Mouse (Mus musculus) urinary bladder, adult 18-20 months (tissue): ENCODE measurements around the gene Kctd19.

ENCODE experiments used
- DNase-seq, 2 experiments: peaks; one replicate each; pipeline ENCODE4 v3.0.0; 2022; ENCODE audit warnings: low spot score in 2 of 2, mixed read lengths in 2 of 2

Gene Kctd19

DNA sequence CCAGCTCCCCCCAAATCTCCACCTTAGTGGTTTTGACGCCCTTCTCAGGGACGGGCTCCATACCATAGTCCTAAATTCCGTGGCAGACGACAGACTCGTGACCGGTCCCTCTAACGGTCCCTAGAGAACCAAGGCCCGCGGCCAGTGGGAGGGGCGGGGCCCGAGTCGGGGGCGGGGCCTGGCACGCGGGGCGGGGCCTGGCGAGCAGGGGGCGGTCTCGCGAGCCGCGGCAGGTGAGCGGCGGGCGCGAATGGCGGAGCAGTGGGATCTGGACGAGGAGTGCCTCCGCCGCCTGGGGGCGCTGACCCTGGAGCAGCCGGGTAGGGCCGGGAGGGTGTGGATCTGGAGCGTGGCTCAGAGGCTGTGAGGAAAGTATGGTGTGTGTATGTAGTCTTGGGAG lies at the start of gene Kctd19, which contains the start of gene Lrrc36:
TSS of gene Kctd19 (minus strand) at position 112 of the 400 bp plus-strand sequence.
TSS of gene Lrrc36 (plus strand) at position 181 of the 400 bp plus-strand sequence.
- peak; percentile 25 to 36 for DNase-seq

DNA sequence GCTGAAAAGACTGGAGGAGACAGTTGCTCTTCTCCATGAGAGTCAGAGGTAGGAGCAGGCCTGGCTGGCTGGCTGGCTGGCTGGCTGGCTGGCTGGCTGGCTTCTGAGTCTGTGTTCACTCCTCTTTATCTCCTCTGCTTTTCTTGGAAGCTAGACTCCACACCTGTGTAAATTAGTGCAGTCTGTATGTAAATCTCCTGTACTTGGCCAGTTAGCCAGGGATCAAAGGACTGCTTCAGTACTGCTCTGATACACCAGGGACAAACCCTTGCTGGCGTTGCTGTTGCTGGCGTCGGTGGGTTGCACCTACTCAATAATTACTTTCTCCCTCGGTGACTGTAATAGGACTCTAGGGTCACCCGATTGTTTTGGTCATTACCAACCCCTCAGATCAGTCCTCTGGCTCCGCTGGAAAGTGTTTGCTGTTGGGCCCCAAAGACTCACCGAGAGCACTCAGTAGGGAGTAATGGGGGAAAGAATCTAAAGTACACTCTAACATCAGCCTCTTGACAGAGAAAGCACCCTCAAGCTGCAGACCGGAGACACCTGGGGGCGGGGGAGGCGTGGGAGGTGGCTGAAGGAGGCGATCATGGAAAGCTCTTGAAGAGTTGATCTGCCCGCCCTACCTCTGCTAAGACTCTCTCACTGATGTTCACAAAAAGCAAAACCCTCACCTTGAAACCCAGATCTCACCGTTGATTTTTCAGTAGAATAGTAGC lies 47.9 kb upstream of the Kctd19 start:
- no peak for DNase-seq

DNA sequence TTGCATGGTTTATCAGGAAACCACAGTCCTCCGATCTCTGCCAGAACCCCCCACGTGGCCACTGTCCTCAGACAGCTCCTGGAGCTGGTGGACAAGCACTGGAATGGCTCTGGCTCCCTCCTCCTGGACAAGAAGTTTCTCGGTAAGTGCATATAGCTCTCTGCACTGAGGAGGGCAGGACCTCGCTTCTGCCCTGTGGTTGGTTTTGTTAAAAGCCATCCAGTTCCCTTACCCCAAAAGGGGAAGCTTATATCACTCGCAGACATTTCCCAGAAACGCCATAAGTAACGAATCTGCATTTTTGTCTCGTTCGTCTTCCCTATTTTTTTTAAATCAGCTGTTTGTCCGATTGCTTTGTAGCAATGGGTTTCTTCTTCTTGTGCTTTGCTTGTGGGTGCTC lies 41.9 kb upstream of the Kctd19 start:
- no peak for DNase-seq

DNA sequence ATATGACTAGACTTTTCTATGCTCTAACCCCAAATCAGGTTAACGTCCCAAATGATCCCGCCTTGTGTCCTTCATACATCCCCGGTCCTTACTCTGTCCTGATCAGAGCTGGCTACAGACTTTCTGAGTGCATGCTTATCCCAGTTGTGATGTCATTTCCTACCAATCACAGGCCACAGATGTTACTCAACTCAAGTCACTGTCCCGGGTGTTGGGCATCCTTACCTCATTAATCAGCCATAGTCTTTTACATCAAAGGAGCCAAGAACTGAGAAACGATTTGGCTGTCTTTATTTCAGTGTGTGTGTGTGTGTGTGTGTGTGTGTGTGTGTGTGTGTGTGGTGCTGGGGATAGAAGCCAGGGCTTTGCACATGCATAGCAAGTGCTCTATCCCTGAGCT lies 40.8 kb upstream of the Kctd19 start:
- DNase-seq = no peak

DNA sequence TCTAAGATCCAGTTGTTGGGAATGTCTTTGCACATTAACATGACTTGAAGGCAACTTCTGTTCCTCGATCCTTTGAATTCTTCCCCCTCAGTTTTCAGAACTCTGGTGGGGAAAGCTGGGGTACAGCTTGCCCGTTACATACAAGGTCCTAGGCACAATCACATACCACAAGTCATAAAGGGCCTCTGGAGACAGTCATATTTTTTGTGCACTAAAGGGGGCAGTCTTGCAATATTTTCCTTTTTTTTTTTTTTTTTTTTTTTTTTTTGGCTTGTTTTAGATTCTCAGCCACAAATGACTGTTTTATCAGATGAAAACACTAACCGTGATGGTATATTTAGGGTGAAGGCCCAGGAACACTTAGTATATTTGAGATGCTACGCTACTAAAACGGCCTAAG lies 40.0 kb upstream of the Kctd19 start:
- DNase-seq = no peak

DNA sequence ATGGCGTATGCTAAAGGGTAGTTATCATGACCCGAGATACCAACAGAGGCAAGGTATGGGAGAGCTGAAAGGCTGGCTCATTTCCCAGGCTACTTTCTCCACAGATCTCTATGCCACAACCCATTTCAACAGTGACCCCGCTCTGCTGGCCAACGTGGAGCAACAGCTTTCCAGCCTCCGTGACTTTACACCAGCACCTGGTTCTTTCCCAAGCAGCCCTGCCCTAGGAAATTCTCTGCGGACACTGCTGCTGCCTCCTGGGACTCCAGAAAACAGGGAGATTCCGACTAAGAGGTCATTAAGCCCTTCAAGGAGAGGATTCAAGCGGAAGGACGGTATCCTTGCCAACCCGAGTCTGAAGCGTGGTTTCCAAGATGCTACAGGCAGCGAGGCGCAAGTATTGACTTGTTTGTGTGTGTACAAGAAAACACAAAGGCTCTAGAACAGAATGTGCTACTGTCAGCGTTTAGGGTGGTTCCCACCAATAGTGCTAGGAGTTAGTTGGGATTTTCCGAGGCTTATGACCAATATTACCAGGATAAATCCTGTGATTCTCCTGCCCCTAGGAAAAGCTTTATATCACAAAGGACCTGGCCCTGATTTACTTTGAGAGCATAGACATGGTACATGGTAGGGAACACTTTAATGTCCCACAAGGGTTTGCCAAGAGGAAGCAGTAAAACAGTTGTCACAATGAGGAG lies 38.8 kb upstream of the Kctd19 start:
- no peak for DNase-seq

DNA sequence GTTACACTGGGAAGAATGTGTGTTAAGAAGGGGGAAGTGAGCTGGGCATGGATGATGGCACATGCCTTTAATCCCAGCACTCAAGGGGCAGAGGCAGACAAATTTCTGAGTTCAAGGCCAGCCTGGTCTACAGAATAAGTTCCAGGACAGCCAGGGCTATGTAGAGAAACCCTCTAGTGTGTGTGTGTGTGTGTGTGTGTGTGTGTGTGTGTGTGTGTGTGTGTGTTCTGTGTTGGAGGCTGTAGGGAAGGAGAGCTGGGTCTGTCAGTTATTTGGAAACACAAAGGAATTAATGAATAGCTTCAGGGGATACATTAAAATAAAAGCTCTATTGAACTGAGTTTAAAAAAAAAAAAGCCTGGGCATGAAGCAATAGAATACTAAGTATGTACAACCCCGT lies 37.7 kb upstream of the Kctd19 start:
- DNase-seq = no peak

DNA sequence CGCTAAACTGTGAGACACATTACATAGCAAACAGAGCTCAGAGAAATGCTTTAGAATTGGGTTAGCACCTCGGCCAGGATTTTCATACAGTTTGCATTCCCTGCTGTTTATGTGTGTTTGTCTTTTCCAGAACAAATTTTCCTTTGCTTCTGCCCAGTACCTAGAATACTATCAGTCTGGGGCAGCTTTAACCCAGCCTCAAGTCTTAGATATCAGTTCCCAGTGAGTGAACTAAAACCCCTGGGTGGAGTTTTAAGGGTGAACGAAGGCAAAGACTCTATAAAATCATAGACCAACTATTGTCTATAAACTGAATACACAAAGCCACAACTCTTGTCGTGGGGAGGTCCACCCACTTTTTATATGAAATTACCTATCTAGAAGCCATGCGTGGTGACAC lies 35.3 kb upstream of the Kctd19 start:
- DNase-seq = no peak

DNA sequence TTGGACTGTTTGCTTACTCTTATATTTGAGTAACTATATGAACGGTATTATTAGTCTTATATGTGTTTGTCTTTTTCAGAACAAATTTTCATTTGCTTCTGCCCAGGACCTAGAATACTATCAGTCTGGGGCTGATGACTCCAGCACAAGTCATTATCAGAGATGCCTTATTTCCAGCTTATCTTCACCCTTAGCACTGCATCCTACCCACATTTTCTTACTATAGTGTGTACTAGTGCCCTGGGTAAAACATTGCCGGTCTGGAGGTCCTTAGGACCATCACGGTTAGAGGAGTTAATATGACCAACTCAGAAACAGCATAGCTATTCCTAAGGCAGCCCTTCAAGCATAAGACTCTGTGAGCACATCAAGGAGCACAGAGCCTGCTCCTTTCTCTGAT lies 34.9 kb upstream of the Kctd19 start:
- DNase-seq = no peak

DNA sequence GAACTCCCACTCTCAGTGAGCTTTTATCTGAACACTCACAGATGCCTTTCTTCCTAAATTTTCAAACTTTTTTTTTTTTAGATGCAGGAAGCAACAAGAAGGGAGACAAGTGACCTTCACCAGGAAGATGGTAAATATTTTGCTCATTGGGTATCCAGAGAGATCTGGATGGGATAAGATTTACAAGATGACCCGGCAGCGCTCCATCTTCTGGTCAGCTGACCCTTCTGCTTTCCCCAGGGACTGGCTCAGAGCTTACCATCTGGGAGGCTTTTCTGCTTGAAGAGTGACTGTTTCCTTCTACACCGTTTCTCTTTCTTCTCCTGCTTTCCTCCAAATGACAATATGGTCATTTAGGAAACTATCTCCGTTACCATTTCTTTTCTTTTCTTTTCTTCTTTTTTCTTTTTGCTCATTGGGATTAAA lies 32.8 kb upstream of the Kctd19 start:
- DNase-seq = peak in 1 of 2 experiments; percentile 14

DNA sequence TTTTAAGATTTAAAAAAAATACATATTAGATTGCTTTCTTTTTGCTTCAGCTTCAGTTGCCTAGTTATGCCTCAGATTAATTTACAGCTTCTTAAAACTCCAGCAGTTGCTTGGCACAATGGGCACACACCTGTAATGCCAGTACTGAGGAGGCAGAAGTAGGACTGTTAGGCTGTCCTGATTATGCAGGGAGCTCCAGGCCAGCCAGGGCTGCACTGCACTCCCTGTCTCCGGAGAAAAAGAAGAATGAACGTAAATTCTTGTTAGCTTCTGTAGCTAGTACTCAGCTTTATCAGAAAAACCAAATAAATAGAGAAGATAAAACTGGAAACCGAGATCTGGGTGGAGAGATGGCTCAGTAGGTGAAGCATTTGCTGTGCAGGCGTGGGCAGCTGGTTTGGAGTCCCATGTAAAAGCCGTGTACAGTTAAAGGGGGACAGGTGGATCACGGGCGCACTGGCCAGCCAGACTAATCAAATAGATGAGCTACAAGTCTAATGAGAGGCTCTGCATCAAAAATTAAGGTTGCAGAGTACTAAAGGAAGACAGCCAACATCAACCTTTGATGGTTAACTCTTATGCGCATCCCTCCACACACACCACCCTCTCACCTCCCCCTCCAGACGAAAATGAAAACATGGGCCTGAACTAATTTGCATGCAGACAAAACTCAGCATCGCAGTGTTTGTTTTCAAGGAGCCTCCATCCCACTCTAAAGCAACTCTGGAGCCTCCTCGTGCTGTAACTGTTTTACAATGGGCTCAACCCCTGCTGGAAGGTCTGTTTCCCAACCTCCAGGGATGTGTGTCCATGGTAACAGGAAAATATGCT lies 32.2 kb upstream of the Kctd19 start:
- no peak for DNase-seq

DNA sequence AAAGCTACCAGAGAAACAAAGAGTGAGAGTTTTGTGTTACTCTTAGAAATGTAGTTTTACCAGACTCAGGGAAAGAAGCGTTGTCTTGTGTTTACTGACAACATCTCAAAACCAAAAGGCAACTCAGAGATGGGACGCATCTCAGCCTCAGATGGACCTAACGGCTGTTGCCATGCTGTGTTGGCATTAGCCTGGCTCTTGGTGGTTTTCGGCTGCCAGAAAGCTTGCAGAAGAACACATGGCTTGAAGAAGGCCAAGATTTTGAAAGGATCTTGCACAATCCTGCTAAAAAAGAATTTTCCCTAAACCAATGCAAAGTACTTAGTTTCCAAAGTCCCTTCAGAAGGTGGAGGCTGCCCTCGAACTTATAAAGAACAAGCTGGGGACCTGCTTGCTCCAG lies 29.4 kb upstream of the Kctd19 start:
- no peak for DNase-seq

DNA sequence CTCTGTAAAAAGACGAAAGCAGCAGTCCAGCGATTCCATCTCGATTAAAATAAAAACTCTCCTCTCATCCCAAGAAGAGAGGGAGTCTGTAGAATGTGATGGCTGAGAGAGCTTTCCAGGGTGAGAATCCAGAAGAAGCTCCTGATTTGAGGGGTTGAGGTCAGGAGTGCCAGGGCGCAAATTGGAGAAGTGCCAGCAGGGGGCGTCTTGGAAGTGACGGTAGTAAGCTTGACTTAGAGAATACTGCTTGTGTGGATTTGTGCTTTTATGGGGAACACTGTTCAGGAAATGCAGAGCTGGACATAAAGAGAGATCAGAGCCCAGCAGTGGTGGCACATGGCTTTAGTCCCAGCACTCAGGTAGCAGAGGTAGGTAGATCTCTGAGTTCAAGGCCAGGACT lies 28.1 kb upstream of the Kctd19 start:
- no peak for DNase-seq

DNA sequence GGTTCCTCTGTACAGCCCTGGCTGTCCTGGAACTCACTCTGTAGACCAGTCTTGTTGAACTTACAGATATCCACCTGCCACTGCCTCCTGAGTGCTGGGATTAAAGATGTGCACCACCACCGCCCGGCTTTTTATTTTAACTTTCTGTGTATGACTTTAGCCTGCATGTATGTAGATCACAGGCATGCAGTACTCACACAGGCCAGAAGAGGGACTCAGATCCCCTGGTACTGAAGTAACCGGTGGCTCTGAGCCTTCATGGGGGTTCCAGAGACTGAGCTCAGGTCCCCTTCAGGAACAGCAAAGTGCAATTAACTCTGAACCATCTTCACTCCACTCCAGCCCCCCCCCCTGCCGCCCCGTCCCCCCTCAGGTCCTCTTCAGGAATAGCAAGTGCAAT lies 25.6 kb upstream of the Kctd19 start:
- no peak for DNase-seq

DNA sequence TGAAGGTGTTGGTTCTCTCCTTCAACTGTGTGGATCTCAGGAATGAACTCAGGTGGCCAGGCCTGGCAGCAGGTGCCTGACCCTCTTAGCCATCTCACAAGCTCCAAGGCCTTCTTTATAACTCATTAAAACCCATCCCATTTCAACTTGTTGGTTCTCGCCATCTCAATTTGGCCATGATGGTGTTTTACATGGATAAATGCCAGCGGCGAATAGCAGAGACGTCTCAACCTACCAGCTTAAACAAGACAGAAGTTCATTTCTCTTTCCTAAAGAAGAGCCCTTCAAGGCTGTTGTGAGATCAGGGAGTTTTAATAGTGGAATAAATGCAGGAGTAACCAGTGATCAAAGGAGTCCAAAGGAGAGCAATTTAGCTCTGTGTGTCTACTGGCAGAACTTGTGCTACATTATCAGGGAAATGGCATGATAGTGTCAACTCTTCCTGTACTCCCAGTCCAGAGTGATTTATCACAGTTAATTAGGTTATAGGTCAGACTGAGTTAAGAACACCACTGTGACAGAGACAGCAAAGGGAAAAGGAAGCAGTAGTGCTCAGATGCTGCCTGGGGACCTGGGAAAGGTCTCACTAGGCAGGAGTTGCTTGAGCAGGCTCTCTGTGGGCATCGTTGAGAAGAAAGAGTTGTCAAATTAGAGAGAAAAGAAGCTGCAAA lies 23.9 kb upstream of the Kctd19 start:
- DNase-seq = no peak

DNA sequence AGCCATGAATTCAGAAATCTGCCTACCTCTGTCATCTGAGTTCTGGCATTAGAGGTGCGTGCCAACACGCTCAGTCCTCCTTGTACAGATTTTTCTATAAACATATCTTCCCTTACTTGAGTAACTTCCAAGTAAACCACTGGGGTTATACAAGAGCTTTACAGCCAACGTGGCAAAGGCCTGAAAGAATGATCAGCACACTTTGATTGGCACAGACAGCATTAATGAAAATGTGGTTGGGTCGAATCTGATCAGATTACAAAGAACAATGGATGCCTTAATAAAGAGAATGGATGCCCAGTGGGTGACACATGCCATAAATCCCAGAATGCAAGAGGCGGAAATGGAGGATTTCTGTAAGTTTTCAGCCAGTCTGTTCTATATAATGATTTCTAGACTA lies 22.9 kb upstream of the Kctd19 start:
- no peak for DNase-seq

DNA sequence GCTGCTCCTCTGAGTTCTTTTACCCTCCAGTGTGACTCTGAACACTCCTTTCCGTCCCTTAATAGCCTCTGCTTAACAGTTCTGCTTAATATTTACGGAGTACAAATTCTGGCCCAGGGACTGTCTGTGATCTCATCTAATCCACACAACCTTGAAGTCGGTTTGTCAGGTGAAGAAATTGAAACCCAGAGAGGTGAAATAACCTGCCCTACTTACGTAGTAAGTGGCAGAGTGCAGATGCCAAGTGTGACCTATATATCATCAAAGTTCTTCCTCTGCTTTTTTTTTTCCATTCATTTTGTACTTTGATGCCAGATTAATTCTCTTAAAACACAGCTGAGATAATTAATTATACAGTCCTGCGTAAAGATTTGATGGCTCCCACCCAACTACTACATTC lies 20.8 kb upstream of the Kctd19 start:
- DNase-seq = no peak

DNA sequence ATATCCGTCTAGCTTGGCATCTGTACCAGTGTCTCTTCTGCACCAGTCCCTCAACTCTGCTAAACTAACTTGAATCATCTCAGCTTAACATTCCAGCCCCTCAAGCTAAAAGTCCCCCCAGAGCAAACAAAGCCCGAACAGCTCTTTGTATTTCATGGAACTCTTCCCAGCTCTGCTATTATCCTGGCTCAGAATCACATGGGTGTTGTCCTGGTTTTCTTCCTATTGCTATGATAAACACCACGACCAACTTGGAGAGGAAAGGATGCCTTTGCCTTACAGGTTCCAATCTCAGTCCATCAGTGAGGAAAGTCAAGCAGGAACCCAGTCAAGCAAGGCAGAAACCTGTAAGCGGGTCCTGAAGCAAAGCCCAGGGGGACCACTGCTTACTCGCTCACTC lies 20.2 kb upstream of the Kctd19 start:
- DNase-seq = no peak

DNA sequence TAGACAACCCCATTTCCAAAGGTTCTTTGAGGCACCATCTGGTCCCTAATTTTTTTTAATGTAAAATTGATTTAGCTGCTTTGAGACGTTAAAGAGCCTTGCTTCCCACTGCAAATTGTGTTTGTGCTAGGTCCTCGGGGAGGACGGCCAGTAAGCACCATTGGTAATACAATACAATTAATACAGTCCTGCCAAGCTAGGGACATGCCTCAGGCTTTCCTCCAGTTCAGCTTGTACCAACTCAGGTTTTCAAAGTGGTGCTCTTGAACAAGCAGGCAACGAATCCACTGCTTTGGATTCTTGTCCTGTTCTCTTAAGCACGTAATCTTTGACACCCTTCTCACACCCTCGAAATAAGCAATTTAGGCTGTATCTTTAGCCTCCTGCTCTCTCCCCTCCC lies 19.7 kb upstream of the Kctd19 start:
- no peak for DNase-seq

DNA sequence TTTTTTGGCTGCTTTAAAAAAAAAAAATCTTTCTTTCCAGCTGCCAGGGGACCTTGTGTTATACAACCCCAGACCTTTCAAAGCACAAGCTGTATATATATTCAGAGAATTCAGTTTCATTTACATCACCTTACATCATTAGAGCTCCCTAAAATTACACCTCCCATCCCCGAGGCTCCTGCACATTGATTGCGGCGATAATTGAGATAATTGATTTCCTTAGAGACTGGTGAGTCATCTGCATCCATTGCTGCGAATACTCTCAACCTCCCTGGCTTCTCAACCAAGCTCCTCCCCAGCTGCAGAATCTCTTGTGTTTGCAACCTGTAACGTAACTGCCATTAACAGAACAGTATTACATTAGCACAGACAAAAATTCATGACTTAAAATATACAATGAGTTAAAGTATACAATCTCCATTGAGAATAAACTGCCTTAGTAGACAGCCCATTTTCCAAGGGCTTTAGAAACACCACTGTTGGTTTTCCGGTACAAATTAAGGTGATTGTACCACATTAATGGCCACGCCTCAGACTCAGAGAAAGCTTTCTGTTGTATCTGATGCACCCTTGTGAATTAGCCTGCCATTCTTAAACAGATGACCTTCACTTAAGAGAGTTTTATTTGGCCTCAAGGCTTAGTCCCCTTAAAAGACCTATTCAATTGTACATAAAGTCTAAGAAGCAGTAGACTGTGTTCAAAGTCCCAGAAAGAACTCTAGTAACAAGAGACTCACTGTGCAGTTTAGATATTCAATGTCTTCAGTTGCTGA lies 18.6 kb upstream of the Kctd19 start:
- DNase-seq = no peak

DNA sequence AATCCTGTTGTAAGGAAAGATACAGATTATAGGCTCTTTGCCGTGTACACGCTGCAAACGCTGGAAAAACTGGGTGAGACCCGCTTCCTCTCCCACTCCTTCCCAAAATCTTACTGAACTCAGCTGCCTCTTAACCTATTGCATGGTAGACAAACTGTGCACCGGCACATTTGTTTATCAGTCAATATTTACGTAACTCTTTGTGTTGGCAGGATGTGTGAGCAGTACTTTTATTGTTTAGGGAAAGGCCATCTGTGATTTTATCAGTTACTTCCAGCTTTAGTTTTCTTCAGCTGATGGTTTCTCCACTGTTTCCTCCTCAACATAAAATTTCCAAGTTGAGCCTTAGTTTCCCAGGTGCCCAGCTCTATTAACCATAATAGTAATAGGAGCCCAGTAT lies 13.6 kb upstream of the Kctd19 start:
- DNase-seq = no peak
